8 mouse cellular contexts compared by ENCODE assay signal in the genomic region with DNA sequence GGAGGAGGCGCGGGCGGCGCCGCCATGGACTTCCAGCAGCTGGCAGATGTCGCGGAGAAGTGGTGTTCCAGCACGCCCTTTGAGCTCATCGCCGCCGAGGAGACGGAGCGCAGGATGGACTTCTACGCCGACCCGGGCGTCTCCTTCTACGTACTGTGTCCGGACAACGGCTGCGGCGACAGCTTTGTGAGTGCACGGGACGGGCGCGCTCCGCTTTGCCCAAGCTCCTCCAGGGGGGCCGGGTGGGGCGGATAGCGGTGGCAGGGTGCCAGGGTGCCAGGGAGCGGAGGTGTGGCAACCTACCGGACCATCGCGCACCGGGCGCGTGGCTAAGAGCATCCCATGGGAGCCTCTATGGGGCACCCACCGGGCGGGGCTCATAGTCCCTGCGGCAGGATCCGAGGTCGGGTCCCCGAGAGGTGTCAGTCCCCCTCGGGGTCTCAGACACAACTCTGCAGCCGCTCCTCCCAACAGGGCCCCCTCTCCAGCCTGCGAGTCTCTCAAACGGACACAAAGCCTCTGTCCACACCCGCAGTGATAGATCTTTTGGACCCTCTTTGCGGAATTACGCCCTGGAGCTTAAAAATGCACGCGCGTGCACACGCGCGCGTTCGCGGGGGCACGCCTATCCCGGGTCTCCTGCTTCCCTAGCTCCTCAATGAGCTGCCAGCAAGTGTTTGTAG. TPM values are rescaled to one million over a fixed set of nuclear protein-coding genes. Genes with fewer than 3 reads are reported as not detected.
DNase-seq lines count a peak whose midpoint lies in the region; ATAC-seq and TF ChIP-seq lines count a peak whose summit lies in the region.

No protein-coding gene starts in this region.

- no peak for DNase-seq in heart, adult 8-10 months (ENCODE audit: low spot score)
- no peak for DNase-seq in thymus, adult 2 months
- DNase-seq in thymus, postnatal 10 days (ENCODE audit: low spot score in 2 of 2): no peak
- DNase-seq in hindbrain, embryonic 11.5 days (ENCODE audit: low spot score): peak; percentile 70
- DNase-seq in mesoderm, embryonic 11.5 days (ENCODE audit: low read depth, low spot score): peak; percentile 71
- DNase-seq in T-cell, adult 2 months (ENCODE audit: low spot score): no peak
- no peak for DNase-seq in yolk sac, embryonic 10.5 days (ENCODE audit: low spot score)

- WGBS in heart, embryonic 11.5 days (ENCODE audit: insufficient replicate concordance): 0% methylated on average over 58 of the region's 61 CpGs
- 2% methylated on average over 61 of the region's 61 CpGs for WGBS in thymus, adult 2 months
- WGBS in hindbrain, embryonic 11.5 days: under 1% methylated on average over 61 of the region's 61 CpGs

- H3K4me1 ChIP-seq in heart, embryonic 11.5 days (ENCODE audit: control insufficient read depth, insufficient read depth, low read length): peaks cover 9% of the 10 kb centered on the region; the same call in 1 of the 2 replicates
- H3K4me1 ChIP-seq in thymus, adult 2 months (replicated peaks; ENCODE audit: control insufficient read depth, insufficient read depth, low read length): peaks cover 25% of the 10 kb centered on the region
- H3K4me1 ChIP-seq in hindbrain, embryonic 11.5 days (replicated peaks; ENCODE audit: control insufficient read depth, insufficient read depth, low read length): no peaks in the 10 kb centered on the region

- no peak overlapping the region for H3K27ac ChIP-seq in heart, embryonic 11.5 days (ENCODE audit: low read depth, low read length)
- H3K27ac ChIP-seq in thymus, adult 2 months (ENCODE audit: control insufficient read depth, insufficient read depth, low read length): no peak overlapping the region
- peak overlapping the region; percentile 62; the same call in 1 of the 2 replicates for H3K27ac ChIP-seq in hindbrain, embryonic 11.5 days (ENCODE audit: low read depth, low read length)

- H3K9ac ChIP-seq in heart, embryonic 11.5 days (ENCODE audit: low read depth, low read length): peak overlapping the region; percentile 73
- peak overlapping the region; percentile 76 for H3K9ac ChIP-seq in hindbrain, embryonic 11.5 days (ENCODE audit: low read depth, low read length)

- no peaks in the 10 kb centered on the region for H3K9me3 ChIP-seq in heart, embryonic 11.5 days (replicated peaks; ENCODE audit: control insufficient read depth, low read length)
- no peaks in the 10 kb centered on the region for H3K9me3 ChIP-seq in hindbrain, embryonic 11.5 days (ENCODE audit: control insufficient read depth, low read length)

- peak; percentile 60; the same call in 1 of the 2 replicates for TF ChIP-seq POLR2A in thymus, adult 2 months (IDR thresholded peaks at IDR 0.05; ENCODE audit: control insufficient read depth, extremely low read depth, insufficient read depth, low read length, poor library complexity)

- no peaks in the 10 kb centered on the region for H3K36me3 ChIP-seq in heart, embryonic 11.5 days (ENCODE audit: control insufficient read depth, insufficient read depth, low read length)
- H3K36me3 ChIP-seq in thymus, adult 2 months (ENCODE audit: control insufficient read depth, insufficient read depth, low read length): no peaks in the 10 kb centered on the region
- no peaks in the 10 kb centered on the region for H3K36me3 ChIP-seq in hindbrain, embryonic 11.5 days (ENCODE audit: control insufficient read depth, insufficient read depth, low read length)

- peak overlapping the region; percentile 88 for H3K4me3 ChIP-seq in heart, embryonic 11.5 days (ENCODE audit: low read depth, low read length)
- H3K4me3 ChIP-seq in thymus, adult 2 months (ENCODE audit: control insufficient read depth, insufficient read depth, low read length): peak overlapping the region; percentile 67
- peak overlapping the region; percentile 90 for H3K4me3 ChIP-seq in hindbrain, embryonic 11.5 days (ENCODE audit: low read depth, low read length)

- H3K27me3 ChIP-seq in heart, embryonic 11.5 days (ENCODE audit: control insufficient read depth, insufficient read depth, low read length): peaks cover 23% of the 10 kb centered on the region
- H3K27me3 ChIP-seq in thymus, adult 2 months (ENCODE audit: control insufficient read depth, insufficient read depth, low read length): no peaks in the 10 kb centered on the region; the same call in 1 of the 2 replicates
- peaks cover 2% of the 10 kb centered on the region; the same call in 1 of the 2 replicates for H3K27me3 ChIP-seq in hindbrain, embryonic 11.5 days (ENCODE audit: control insufficient read depth, insufficient read depth, low read length)

- H3K4me2 ChIP-seq in heart, embryonic 11.5 days: peak overlapping the region; percentile 100
- H3K4me2 ChIP-seq in hindbrain, embryonic 11.5 days (replicated peaks; ENCODE audit: low read depth, low read length): peak overlapping the region; percentile 91

- ATAC-seq in heart, embryonic 11.5 days (replicated peaks; ENCODE audit: insufficient number of reproducible peaks, low FRiP score, low TSS enrichment): peak; percentile 50; the same call in 1 of the 2 replicates
- ATAC-seq in hindbrain, embryonic 11.5 days (ENCODE audit: low FRiP score): peak; percentile 85

- TF ChIP-seq CTCF in thymus, adult 2 months (IDR thresholded peaks at IDR 0.05; ENCODE audit: borderline replicate concordance, control insufficient read depth, extremely low read depth, insufficient read depth, low read length, poor library complexity): no peak

RNA-seq across cellular contexts. Expression of a gene that starts 0.5 kb away (rescaled TPM):
- 3.7 and 4.4 TPM in 2 replicates for polyA plus RNA-seq in heart, embryonic 11.5 days (2014; fragmentation: Nextera tagmentation; extraction: Ambion mirVana)
- 10 to 100 TPM; 10.7 to 18.6 (median 13.4) TPM for total RNA-seq in heart, adult 8-10 months (2022)
- 14.8 and 15.6 TPM in 2 replicates for polyA plus RNA-seq in thymus, adult 2 months (2012; rRNA removed)
- 32.4 and 37.7 TPM in 2 replicates for polyA plus RNA-seq in hindbrain, embryonic 11.5 days (2014; fragmentation: Nextera tagmentation; extraction: Ambion mirVana)

Comparison
In these comparisons a context has a peak if more than half of its experiments do, and no peak if none do; other contexts are left out.
1. DNase-seq: peak in hindbrain, embryonic 11.5 days (single experiment) and mesoderm, embryonic 11.5 days (single experiment); none in heart, adult 8-10 months (single experiment), thymus, adult 2 months (single experiment), thymus, postnatal 10 days (0 of 2), T-cell, adult 2 months (single experiment) and yolk sac, embryonic 10.5 days (single experiment).
2. Peak in every context shown above with its lines, with median percentiles within 50 percentile points of each other: H3K4me3 ChIP-seq.